Mouse (Mus musculus) adrenal gland, adult 18-20 months (tissue): ENCODE results near the gene Cxcr5. TPM values are rescaled to one million over a fixed set of nuclear protein-coding genes. Genes with fewer than 3 reads are reported as not detected.
"Not testable (repeated sequence)": the region's sequence is repeated elsewhere in the genome, so short reads cannot be mapped to it uniquely, and the experiment has no call there.

Experiments
- DNase-seq, 2 experiments: peaks; one replicate each; pipeline ENCODE4 v3.0.0; 2021 to 2022; ENCODE audit warnings: low spot score in 2 of 2
- total RNA-seq, 2 experiments: library from RNA; stranded (reverse); gene quantifications; 1 replicate in 1 of 2; 2 replicates in 1 of 2; pipeline ENCODE4 v1.2.3; 2021

Gene Cxcr5
- total RNA-seq, 2 experiments from 2014 or later, result 0.16 to 0.40 TPM

- no peak for DNase-seq
These were observed 26.9 kb upstream of the Cxcr5 start for GRCm38 (mm10) chr9:44588605-44589004.

DNA sequence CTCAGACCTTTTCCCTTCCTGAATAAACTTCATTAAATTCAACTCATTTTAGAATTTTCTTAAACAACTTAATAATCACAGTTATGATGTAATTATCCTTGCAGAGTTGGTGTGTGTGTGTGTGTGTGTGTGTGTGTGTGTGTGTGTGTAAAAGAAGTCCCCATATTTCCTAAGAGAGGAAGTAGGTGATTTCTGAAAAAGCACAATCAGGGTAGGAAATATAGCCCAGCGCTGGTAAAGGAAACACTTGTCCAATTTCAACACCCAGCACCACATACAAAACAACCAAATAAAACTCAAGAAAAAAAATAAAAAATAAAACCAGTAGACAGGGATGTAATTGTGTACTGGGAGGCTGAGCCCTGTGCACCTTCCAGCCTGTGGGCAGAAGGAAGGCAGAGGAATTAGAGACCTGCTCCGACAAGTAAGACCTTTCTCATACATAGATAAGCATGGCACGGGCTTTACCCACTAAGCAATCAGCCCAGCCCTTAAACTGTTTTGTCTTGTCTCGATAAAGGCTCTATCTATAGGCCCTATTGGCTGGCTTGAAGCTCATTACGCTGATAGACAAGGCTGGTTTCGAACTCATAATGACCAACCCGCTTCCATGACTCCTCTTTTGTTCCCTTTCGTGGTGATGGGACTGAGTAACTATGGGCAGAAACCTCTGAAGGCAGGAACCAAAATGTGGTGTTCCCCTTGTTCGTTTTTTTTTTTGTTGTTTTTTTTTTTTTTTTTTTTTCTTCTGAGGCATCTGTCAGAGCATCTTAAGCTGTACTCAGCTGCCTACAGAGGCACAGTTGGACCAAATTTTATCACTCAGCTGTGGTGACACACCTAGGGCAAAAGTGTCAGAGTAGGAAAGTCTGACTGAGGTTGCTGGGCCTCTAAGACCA, 25.8 kb upstream of the Cxcr5 start:
- DNase-seq, result no peak

GRCm38 (mm10) chr9:44586640-44587261, 25.1 kb upstream of the Cxcr5 start:
- DNase-seq, result no peak

GRCm38 (mm10) chr9:44582390-44582789, 20.7 kb upstream of the Cxcr5 start:
- DNase-seq, result no peak

DNA sequence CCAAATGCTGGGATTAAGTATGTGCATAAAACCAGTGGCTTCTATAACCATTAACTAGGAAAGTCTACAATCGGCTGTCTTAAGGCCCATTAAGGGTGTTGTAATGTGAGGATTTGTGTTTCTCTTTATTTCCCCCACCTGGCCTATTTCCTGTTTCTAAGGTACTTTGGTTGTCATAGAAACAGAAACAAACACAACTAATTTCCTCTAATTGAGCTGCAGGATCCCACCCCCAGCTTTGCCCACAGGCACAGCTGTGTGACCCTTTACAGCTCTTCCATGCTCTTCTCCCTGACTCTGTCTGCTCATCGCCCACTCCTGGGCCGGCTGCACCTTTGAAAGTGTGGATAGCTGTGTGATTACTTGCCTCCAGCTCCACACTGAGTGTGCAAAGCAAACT, 19.7 kb upstream of the Cxcr5 start:
- no peak for DNase-seq

DNA sequence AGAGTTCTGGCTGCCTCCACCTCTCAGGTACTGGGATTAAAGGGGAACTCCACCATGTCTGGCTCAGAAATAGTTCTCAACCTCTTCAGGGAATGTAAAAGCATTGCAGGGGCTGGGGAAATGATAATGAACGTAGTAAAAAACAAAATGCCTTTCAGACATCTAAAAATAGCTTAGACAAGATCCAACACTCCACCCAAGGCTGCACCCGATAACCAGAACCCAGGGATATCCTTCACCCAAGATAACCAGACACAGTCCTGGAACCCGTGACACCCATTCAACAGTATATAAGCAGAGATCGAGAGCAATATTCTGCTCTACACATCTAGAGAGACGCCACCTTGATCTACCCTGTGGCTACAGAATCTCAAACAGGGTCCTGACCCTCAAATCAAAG, 18.4 kb upstream of the Cxcr5 start:
- no peak for DNase-seq

- no peak for DNase-seq
These were observed 17.7 kb upstream of the Cxcr5 start for GRCm38 (mm10) chr9:44579392-44579791.

- DNase-seq, result not testable (repeated sequence)
These were observed 14.4 kb upstream of the Cxcr5 start for GRCm38 (mm10) chr9:44576046-44576445.

DNA sequence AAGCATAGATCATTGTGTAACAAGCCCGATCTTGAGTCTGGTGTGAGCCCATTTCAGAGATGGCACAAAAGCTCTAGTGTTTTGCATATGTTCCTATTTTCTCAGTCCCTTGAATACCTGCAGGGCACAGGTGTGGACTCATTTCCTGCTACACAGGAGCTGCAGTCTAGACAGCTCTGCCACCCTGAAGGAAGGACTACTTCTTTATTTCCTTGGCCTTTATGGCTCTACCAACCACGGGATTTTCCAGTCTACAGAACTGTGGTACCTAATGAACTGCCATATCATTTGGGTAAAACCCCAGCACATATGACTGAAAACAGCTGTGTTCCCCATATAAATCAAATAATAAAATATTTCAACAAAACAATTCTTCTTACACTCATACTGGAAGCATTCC, 13.4 kb upstream of the Cxcr5 start:
- DNase-seq, result no peak

- DNase-seq, result no peak
These were observed 11.6 kb upstream of the Cxcr5 start for GRCm38 (mm10) chr9:44573306-44573705.

GRCm38 (mm10) chr9:44570939-44571382, 9.3 kb upstream of the Cxcr5 start:
- no peak for DNase-seq

DNA sequence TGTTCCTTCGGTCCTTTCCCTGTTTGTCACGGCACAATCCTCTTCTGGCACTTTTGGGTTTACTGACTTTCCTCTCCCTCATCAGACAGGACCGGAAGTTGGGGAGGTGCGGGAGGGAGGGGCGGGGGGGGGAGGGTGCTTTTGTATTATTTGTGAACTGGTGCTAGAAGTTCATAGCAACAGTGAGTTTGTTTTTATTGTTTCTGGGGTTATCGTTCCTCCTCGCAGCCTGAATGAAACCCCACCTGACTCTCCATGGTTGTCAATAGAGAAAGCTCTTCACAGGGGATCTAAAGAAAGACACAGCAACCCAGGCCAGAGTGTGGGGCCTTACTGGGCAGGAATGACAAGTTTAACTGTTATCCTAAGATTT, 6.4 kb upstream of the Cxcr5 start:
- DNase-seq, result no peak

GRCm38 (mm10) chr9:44567338-44568082, 5.8 kb upstream of the Cxcr5 start:
- DNase-seq, result no peak

GRCm38 (mm10) chr9:44565367-44565766, 3.7 kb upstream of the Cxcr5 start:
- no peak for DNase-seq

DNA sequence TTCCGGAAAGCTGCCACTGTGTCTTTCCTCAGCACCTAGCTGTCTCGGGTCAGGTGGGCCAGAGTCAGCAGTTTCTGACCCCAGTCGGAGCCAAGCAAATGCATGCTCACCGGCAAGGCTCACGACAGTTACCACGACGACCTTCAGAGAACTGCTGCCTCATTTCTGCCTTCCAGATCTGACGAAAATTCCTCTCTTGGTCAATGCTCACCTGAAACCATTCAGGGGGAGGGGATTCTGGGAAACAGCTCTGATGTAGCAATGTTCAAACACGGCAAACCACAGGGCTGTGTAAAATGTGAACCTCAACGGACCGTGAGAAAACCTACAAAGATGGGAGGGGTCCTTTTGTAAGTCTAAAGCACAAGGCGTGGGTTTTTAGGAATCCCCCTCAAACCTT, 1.3 kb upstream of the Cxcr5 start:
- DNase-seq, result no peak

DNA sequence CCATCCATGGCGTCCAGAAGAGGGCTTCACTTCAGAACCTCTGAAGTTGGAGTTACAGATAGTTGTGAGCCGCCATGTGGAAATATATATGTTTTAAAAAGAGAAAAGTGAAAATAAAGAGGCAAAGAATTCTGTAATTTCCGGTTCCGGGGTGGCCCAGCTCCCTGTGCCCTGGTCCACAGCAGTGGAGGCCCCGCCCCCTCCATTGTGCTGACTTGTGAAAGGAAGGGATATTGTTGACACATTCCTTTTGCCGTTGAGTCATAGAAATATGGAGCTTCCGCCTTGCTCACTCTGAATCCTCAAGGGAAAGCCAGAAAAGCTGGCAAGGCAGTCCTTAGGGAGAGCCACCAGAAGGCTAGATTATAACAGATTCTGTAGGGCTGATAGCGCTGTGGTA, 9.5 kb downstream of the Cxcr5 start:
- no peak for DNase-seq

DNA sequence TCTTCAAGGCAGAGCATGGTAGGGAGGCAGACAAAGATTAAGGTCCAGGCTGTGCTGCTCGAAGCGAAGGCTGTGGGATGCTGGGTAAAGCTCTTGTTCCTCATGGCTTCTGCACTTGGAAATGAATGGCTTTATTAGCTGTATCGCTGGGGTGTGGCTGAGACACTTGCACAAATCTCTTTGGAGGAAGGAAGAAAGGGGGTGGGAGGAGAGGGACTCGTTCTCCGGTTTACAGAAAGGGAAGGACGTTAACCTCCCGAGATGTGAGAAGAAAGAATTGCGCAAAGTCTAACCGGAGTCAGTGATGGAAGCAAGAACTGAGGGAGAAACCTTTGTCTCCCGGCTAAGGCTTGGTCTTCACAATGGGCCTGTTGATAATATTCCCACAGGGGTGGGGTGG, 10.5 kb downstream of the Cxcr5 start:
- DNase-seq, result no peak

GRCm38 (mm10) chr9:44548412-44549152, 13.1 kb downstream of the Cxcr5 start:
- DNase-seq, result no peak

- DNase-seq, result no peak
These were observed 16.7 kb downstream of the Cxcr5 start for GRCm38 (mm10) chr9:44544986-44545385.

- no peak for DNase-seq
These were observed 19.3 kb downstream of the Cxcr5 start for GRCm38 (mm10) chr9:44542364-44542763.

DNA sequence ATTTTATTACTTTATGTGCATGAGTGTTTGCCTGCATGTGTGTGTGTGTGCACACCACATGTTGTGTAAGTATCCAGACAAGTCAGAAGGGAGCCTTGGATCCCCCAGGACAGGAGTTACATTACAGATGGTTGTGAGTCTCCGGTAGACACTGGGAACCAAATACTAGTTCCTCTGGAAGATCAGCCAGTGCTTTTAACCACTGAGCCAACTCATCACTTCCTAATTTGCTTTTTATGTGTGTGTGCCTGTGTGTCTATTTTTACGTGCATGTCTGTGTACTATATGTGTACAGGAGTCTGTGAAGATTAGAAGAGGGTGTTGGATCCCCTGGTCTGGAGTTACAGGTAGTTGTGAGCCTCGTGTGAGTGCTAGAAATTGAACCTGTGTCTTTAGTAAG, 21.0 kb downstream of the Cxcr5 start:
- DNase-seq, result no peak
